Mouse (Mus musculus) central nervous system, embryonic 14 days (tissue): ENCODE data around the gene Zfp553. TPM values are rescaled to one million over a fixed set of nuclear protein-coding genes. Genes with fewer than 3 reads are reported as not detected.

Experiments
- polyA plus RNA-seq: library from polyadenylated mRNA; depleted of rRNA; stranded (reverse); fragments of >200 nt; gene quantifications from 2 replicates; pipeline ENCODE4 v1.2.3, GENCODE M21; 2012; rRNA removed

The Zfp553 gene
- 30.7 and 37.3 TPM in 2 replicates for polyA plus RNA-seq

DNA sequence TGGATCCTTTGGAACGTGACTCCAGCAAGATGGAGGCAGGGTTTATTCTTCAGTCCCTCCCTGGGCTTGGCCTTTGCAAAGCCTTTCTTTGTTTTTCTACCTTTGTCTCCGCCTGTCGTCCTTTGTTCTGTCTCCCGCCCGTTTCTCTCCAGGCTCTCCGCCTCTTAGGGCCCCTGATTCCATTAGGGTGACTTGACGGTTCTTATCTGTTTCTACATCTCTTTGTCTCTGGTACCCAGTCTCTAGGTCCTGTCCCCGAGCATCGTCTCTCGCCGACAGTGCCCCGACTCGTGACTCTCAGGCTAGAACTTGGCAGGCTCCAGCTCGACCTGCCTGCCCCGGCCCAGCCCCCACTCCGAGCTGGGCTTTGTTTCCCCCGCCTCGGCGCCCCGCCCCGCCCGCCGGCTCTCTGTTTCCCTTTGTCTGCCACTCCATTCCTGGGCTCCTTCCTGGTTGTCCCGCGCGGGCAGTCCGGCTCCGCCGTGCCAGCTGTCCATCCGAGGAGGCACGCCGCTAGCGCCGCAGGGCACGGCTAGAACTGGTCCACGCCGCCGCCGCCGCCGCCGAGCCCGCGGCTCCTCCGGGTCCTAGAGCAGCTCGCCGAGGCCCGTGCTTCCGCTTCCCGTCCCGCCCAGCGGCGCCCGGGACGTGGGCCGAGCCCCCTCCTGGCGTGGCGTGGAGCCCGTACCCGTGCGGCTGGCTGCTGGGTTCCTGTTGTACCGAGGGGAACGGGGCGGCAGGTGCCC lies at the start of gene Zfp553, which contains the start of gene Sept1:
Gene Zfp553, plus strand, starts transcription at position 440 of the 746 bp plus-strand sequence.
Gene Sept1, minus strand, starts transcription at position 509 of the 746 bp plus-strand sequence.

DNA sequence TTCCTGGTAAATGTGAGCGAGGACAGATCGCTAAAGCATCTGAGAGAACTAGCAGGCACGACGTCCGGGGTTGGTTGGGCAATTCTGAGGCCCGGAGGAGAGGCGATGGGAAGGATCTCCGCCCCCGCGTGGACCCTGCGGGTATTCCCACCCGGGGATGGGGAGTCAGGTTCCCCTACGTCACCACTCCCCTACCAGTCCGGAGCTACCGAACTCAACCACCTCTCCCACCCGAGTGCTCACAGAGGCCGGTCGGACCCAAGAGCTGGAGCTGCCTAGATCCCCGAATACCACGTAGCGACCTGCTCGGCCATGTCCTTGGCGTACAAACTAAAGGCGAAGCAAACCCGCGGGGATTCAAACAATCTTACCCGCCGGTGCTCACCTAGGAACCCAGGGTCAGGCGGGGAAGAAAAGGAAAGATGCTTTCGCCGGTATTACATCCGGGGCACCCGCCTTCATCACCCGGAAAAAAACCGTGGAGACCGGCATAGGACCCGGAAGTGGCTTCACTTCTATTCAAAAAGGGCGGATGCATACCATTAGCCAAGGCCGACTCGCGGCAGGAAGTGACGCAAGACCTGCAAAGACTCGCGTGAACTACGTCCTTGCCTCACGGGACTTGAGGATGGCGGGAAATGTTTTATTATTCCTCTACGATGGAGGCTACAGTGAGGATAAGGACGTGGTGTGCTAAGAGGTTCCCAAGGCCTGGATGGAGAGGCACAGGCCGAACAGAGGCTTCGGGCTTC lies 37.1 kb upstream of the Zfp553 start, which contains the start of gene Cd2bp2:
Gene Cd2bp2, minus strand, starts transcription at position 507 of the 752 bp plus-strand sequence.

DNA sequence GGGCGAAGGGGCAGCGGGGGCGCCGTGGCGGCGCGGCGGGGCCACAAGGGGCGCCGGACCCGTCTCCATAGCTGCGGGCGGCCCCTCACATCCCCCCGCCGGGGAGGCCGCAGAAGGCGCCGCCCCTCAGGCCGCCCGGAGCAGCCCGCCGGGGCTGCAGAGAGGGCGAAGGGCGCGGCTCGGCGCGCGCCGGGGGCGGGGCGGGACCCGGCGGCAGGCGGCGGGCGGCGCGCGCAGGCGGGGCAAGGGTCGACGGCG lies 24.6 kb upstream of the Zfp553 start, which contains the start of gene Tbc1d10b:
Gene Tbc1d10b, minus strand, starts transcription at position 174 of the 258 bp plus-strand sequence.

DNA sequence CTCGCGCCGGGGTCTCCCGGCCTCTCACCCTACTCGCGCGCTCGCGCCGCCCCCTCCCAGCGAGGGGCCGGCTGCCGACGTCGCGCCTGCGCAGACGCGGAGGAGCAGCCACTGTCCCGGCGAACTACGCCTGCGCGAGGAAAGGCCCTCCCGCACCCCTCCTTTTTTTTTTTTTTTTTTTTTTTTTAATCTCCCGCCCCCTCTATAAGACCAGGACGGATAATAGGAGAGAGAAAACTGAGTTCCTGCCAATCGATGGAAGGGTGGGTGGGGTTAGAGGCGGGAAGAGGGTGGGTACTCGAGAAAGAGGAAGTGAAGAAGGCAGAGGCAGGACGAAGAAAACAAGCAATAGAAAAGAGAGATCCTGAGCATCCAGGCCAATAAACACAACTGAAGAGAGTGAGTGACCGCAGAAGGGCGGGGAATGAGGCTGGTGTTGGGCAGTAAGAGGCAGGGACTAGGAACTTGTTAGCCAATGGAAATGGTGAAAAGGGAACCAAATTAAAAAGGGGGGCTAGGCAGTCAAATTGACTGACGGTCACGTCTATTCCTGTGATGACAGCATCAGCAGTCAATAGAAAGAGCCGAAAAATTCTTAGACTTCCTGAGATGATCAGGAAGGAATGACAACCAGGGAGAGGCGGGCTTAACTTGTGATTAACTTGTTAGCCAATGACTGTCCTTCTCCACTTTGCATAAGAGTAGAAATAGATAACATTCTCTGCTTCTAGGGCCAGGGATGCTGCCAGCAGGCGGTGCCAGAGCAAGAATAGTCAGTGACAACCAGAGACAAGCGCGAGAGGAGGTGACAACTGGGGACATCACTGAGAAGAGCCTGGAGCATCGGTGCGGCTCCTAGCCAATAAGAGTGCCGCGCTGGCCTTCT lies 24.1 kb upstream of the Zfp553 start, which contains the start of gene Mylpf:
Gene Mylpf, plus strand, starts transcription at position 338 of the 886 bp plus-strand sequence.

DNA sequence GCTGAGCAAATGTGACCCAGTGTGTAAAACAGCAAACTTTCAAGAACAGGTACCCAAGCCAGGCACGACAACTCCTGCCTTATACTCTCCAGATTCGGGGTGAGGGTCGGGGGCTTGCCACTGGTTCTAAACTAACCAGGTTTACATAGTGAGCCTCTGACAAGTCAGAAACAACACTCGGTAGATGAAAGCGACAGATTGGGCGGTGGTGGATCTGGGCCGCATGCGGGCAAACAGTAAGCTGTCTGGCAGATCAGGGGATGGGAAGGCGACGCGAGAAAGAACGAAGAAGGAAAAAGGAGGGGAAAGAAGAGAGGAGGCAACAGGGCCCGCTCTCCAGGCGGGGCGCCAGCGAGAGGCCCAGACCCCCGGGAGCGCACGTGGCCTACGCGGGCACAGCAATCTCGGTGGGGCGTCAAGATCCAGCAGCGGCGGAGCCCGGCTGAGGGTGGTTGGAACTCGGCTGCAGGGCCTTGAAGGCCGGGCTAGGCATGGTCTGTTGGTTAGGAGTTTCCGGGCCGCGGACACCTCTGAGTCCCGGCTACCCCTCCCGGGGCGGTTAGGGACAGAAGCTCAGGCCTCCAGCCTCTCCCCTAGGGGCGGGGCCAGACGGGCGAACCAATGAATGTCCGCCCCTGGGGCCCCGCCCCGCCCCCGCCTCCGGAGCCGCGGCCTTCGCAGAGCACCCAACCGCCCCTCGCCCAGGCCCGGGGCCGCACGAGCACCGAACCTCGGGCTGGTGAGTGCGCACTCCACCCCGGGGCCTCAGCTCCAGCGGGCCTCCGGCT lies 11.2 kb downstream of the Zfp553 start, which contains the start of gene Zfp771:
Gene Zfp771, plus strand, starts transcription at position 405 of the 788 bp plus-strand sequence.

DNA sequence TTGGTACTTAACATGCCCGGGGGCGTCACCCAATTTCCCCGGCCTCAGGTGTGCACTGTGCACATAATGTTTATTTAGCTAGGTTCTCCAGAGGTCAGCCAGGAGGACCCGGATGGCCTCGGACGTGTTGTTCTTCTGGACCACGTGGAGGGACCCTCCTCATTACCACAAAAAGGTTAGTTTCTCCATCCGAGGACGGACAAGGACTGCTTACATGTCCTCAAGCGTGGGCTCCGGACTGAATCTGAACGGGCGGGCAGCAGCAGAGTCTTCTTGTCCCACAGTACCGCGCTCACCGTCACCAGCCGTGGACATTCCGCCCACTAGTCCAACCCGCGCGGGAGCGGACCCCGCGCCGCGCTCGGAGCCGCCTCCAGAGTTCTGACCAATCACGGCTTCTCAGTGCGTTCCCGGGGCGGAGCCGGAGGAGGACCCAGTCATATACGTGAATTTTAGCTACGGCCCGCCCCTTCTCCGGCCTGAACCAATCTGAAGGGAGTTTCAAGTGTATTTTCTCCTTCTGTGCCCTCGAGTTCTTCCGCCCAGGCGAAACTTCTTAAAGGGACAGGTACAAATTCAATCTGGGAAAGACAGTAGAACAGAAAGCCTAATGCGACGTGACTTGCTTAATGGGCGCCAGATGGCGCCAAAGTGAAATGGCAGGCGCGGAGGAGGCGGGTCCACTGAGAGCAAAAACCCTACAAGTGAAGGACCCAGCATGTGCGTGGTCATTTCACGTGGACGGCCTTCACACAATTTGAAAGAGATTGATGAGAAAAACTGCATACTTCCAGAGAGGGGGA lies 27.6 kb downstream of the Zfp553 start, which contains the start of gene Dctpp1:
Gene Dctpp1, minus strand, starts transcription at position 401 of the 803 bp plus-strand sequence.

DNA sequence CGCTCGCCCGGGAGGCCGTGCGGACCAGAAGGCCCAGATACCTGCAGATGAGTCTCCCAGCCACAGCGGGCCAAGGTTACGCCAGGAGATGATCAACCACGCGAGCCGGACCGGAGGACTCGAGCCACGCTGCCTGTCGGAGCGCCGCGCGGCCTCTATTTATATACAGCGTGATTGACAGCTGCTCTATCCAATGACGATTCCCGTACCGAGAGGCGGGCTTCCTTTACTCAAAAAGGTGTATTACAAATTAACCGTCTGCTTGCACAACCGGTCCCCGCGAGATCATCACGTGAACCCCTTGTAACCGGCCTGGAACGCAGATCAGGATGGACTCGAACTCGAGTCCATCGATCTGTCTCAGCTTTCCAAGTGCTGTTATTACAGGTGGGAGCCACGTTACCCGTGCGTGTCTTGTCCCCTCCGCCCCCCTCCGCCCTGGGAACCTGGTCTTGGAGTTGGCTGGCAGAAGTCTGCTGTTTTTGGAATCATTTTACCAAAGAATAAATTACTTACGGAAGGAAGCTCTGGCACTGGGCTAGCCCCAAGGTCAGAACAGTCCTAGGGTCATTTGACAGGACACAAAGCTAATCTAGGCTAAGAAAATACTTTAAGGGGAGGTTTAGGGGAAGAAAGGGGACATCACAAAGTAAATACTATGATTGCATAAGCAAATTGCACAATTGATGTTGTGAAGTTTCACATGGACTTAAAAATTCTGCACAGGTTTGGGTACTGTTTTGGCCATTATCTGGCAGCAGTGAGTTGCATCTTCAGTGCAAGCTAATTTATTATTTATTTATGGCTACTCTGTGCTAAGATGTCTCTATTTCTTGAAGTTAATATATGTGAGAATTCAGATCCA lies 41.3 kb downstream of the Zfp553 start, which contains the start of gene Sephs2:
Gene Sephs2, minus strand, starts transcription at position 131 of the 865 bp plus-strand sequence.

Other genes starting within 250 kb of the Zfp553 start
- gene Mvp, start 218.4 kb upstream of the Zfp553 start, polyA plus RNA-seq, result 3.9 and 5.7 TPM in 2 replicates
- 1.4 and 1.5 TPM in 2 replicates for gene Pagr1b, start 216.6 kb upstream of the Zfp553 start, polyA plus RNA-seq
- 15.3 and 18.9 TPM in 2 replicates for gene Pagr1a, start 215.7 kb upstream of the Zfp553 start, polyA plus RNA-seq
- gene Gm42742, start 212.0 kb upstream of the Zfp553 start, polyA plus RNA-seq, result 111 and 124 TPM in 2 replicates
- gene Prrt2, start 211.8 kb upstream of the Zfp553 start, polyA plus RNA-seq, result 54.6 and 70.1 TPM in 2 replicates
- gene Maz, start 206.0 kb upstream of the Zfp553 start, polyA plus RNA-seq, result 309 and 326 TPM in 2 replicates
- gene Kif22, start 190.6 kb upstream of the Zfp553 start, polyA plus RNA-seq, result 42.4 and 56.6 TPM in 2 replicates
- gene Zg16, start 145.7 kb upstream of the Zfp553 start, polyA plus RNA-seq, result 0.10 TPM in 1 of 2 replicates, not detected in the other
- 2.1 TPM in 2 replicates for gene AI467606, start 141.7 kb upstream of the Zfp553 start, polyA plus RNA-seq
- 0.68 and 1.5 TPM in 2 replicates for gene Qprt, start 110.8 kb upstream of the Zfp553 start, polyA plus RNA-seq
- gene Spn, start 95.2 kb upstream of the Zfp553 start, polyA plus RNA-seq, result 0.10 and 0.19 TPM in 2 replicates
- 139 and 140 TPM in 2 replicates for gene Cd2bp2, start 37.0 kb upstream of the Zfp553 start, polyA plus RNA-seq
- gene Tbc1d10b, start 24.6 kb upstream of the Zfp553 start, polyA plus RNA-seq, result 55.6 and 59.0 TPM in 2 replicates
- gene Mylpf, start 24.2 kb upstream of the Zfp553 start, polyA plus RNA-seq, result 4.0 and 196 TPM in 2 replicates
- 28.1 and 35.9 TPM in 2 replicates for gene Sept1, start 69 bp downstream of the Zfp553 start, polyA plus RNA-seq
- gene Zfp771, start 11.2 kb downstream of the Zfp553 start, polyA plus RNA-seq, result 84.0 and 85.7 TPM in 2 replicates
- 95.6 and 105 TPM in 2 replicates for gene Dctpp1, start 27.6 kb downstream of the Zfp553 start, polyA plus RNA-seq
- 22.5 and 23.0 TPM in 2 replicates for gene Sephs2, start 41.0 kb downstream of the Zfp553 start, polyA plus RNA-seq
- 0.61 and 0.95 TPM in 2 replicates for gene Itgal, start 63.2 kb downstream of the Zfp553 start, polyA plus RNA-seq
- gene Zfp768, start 112.5 kb downstream of the Zfp553 start, polyA plus RNA-seq, result 38.6 and 41.2 TPM in 2 replicates
- gene Zfp747, start 143.0 kb downstream of the Zfp553 start, polyA plus RNA-seq, result 7.0 and 7.4 TPM in 2 replicates
- 3.7 and 3.8 TPM in 2 replicates for gene 9130019O22Rik, start 154.1 kb downstream of the Zfp553 start, polyA plus RNA-seq
- 7.4 and 7.5 TPM in 2 replicates for gene E430018J23Rik, start 160.6 kb downstream of the Zfp553 start, polyA plus RNA-seq
- 4.1 and 4.9 TPM in 2 replicates for gene Zfp764, start 173.8 kb downstream of the Zfp553 start, polyA plus RNA-seq
- 20.0 and 22.1 TPM in 2 replicates for gene Zfp688, start 189.0 kb downstream of the Zfp553 start, polyA plus RNA-seq
- 12.3 and 12.5 TPM in 2 replicates for gene Zfp689, start 216.1 kb downstream of the Zfp553 start, polyA plus RNA-seq
- 86.3 and 89.4 TPM in 2 replicates for gene Prr14, start 226.6 kb downstream of the Zfp553 start, polyA plus RNA-seq
- gene Fbrs, start 246.1 kb downstream of the Zfp553 start, polyA plus RNA-seq, result 28.5 and 42.4 TPM in 2 replicates